Mouse (Mus musculus): ENCODE data around the gene Scn10a. TPM values are rescaled to one million over a fixed set of nuclear protein-coding genes. Genes with fewer than 3 reads are reported as not detected.

Gene Scn10a
- total RNA-seq (2021): not detected
- long read RNA-seq, experiment 1: 0 reads
- long read RNA-seq, experiment 2: 0 reads

GRCm38 (mm10) chr9:119719222-119719621 lies at the start of gene Scn10a:
Scn10a (minus strand) TSS chr9:119719322.
- no peak for DNase-seq

- DNase-seq: peak; percentile 26 to 28
Observed at GRCm38 (mm10) chr9:119768585-119768984, 49.5 kb upstream of the Scn10a start.

GRCm38 (mm10) chr9:119760226-119760625 lies 41.1 kb upstream of the Scn10a start:
- DNase-seq: no peak

- no peak for DNase-seq
Observed at GRCm38 (mm10) chr9:119759457-119759856, 40.3 kb upstream of the Scn10a start.

- peak in 1 of 2 experiments; percentile 26 for DNase-seq
Observed at GRCm38 (mm10) chr9:119751507-119751906, 32.4 kb upstream of the Scn10a start.

- DNase-seq: no peak
Observed at GRCm38 (mm10) chr9:119749112-119749511, 30.0 kb upstream of the Scn10a start.

- no peak for DNase-seq
Observed at GRCm38 (mm10) chr9:119743900-119744299, 24.8 kb upstream of the Scn10a start.

- no peak for DNase-seq
Observed at GRCm38 (mm10) chr9:119743312-119743711, 24.2 kb upstream of the Scn10a start.

GRCm38 (mm10) chr9:119741101-119741786 lies 22.1 kb upstream of the Scn10a start:
- no peak for DNase-seq

GRCm38 (mm10) chr9:119728412-119729097 lies 9.4 kb upstream of the Scn10a start:
- DNase-seq: no peak

GRCm38 (mm10) chr9:119726990-119727389 lies 7.9 kb upstream of the Scn10a start:
- DNase-seq: no peak

GRCm38 (mm10) chr9:119725293-119725862 lies 6.3 kb upstream of the Scn10a start:
- no peak for DNase-seq

GRCm38 (mm10) chr9:119706700-119707099 lies 12.4 kb downstream of the Scn10a start:
- peak; percentile 83 to 84 for DNase-seq

GRCm38 (mm10) chr9:119691505-119691904 lies 27.6 kb downstream of the Scn10a start:
- DNase-seq: no peak

GRCm38 (mm10) chr9:119691001-119691400 lies 28.1 kb downstream of the Scn10a start:
- peak; percentile 49 to 60 for DNase-seq

- no peak for DNase-seq
Observed at GRCm38 (mm10) chr9:119687893-119688292, 31.2 kb downstream of the Scn10a start.

GRCm38 (mm10) chr9:119686187-119686586 lies 32.9 kb downstream of the Scn10a start:
- DNase-seq: no peak

- DNase-seq: peak; percentile 34 to 46
Observed at GRCm38 (mm10) chr9:119680896-119681295, 38.2 kb downstream of the Scn10a start.

- DNase-seq: peak in 1 of 2 experiments; percentile 18
Observed at GRCm38 (mm10) chr9:119664109-119664508, 55.0 kb downstream of the Scn10a start.

- peak; percentile 44 to 73 for DNase-seq
Observed at GRCm38 (mm10) chr9:119656111-119656510, 63.0 kb downstream of the Scn10a start.

- DNase-seq: no peak
Observed at GRCm38 (mm10) chr9:119653758-119654157, 65.4 kb downstream of the Scn10a start.

GRCm38 (mm10) chr9:119646942-119647547 lies 72.1 kb downstream of the Scn10a start:
- DNase-seq: peak; percentile 79 to 84

- DNase-seq: no peak
Observed at GRCm38 (mm10) chr9:119641985-119642384, 77.1 kb downstream of the Scn10a start.

Measured in adrenal gland, postnatal 36 days (tissue).